Mouse (Mus musculus) mature B cell (primary cell): ENCODE data around the gene Prkd3.

Source experiments
- in situ Hi-C: fragments of 300-500 bp; cut with MboI; formaldehyde crosslinking; loops from 2 replicates; pipeline ENCODE4 v1.14.3; 2019

The Prkd3 gene

GRCm38 (mm10) chr17:78999745-79000270, 20.8 kb downstream of the Prkd3 start:
- in situ Hi-C loops, result no loop called here

- in situ Hi-C loops, result no loop called here
Observed at GRCm38 (mm10) chr17:78999189-78999588, 21.4 kb downstream of the Prkd3 start.

GRCm38 (mm10) chr17:78998130-78998529, 22.5 kb downstream of the Prkd3 start:
- in situ Hi-C loops, result no loop called here

GRCm38 (mm10) chr17:78994931-78995820, 25.4 kb downstream of the Prkd3 start:
- in situ Hi-C loops, result no loop called here

GRCm38 (mm10) chr17:78994382-78994781, 26.2 kb downstream of the Prkd3 start:
- in situ Hi-C loops, result no loop called here

GRCm38 (mm10) chr17:78993670-78994069, 26.9 kb downstream of the Prkd3 start:
- in situ Hi-C loops, result no loop called here

- in situ Hi-C loops, result no loop called here
Observed at GRCm38 (mm10) chr17:78992303-78993027, 28.2 kb downstream of the Prkd3 start.

GRCm38 (mm10) chr17:78991549-78991948, 29.1 kb downstream of the Prkd3 start:
- in situ Hi-C loops, result no loop called here

GRCm38 (mm10) chr17:78989015-78989414, 31.6 kb downstream of the Prkd3 start:
- in situ Hi-C loops, result no loop called here

- in situ Hi-C loops, result no loop called here
Observed at GRCm38 (mm10) chr17:78983736-78984135, 36.9 kb downstream of the Prkd3 start.

GRCm38 (mm10) chr17:78983166-78983565, 37.5 kb downstream of the Prkd3 start:
- in situ Hi-C loops, result no loop called here

- in situ Hi-C loops, result no loop called here
Observed at GRCm38 (mm10) chr17:78968500-78968899, 52.1 kb downstream of the Prkd3 start.

GRCm38 (mm10) chr17:78966092-78966883, 54.3 kb downstream of the Prkd3 start:
- in situ Hi-C loops, result no loop called here

- in situ Hi-C loops, result no loop called here
Observed at GRCm38 (mm10) chr17:78964387-78964786, 56.2 kb downstream of the Prkd3 start.

GRCm38 (mm10) chr17:78959473-78959872, 61.1 kb downstream of the Prkd3 start:
- in situ Hi-C loops, result no loop called here

GRCm38 (mm10) chr17:78953240-78953639, 67.4 kb downstream of the Prkd3 start:
- in situ Hi-C loops, result no loop called here

GRCm38 (mm10) chr17:78952070-78952469, 68.5 kb downstream of the Prkd3 start:
- in situ Hi-C loops, result no loop called here

GRCm38 (mm10) chr17:78951225-78951624, 69.4 kb downstream of the Prkd3 start:
- in situ Hi-C loops, result no loop called here

- in situ Hi-C loops, result no loop called here
Observed at GRCm38 (mm10) chr17:78942579-78942978, 78.0 kb downstream of the Prkd3 start.

GRCm38 (mm10) chr17:78938927-78939326, 81.7 kb downstream of the Prkd3 start:
- in situ Hi-C loops, result no loop called here

- in situ Hi-C loops, result no loop called here
Observed at GRCm38 (mm10) chr17:78937229-78937853, 83.3 kb downstream of the Prkd3 start.
